Mouse (Mus musculus): ENCODE results near the gene Tnfaip1. TPM values are rescaled to one million over a fixed set of nuclear protein-coding genes. Genes with fewer than 3 reads are reported as not detected.

Tnfaip1 gene
- polyA plus RNA-seq, 1 experiment from 2014 or later = 76.0 TPM

- Histone ChIP-seq H3K9ac (ENCODE audit: low read depth, low read length) (no peak overlapping the region), H3K27ac (replicated peaks; ENCODE audit: low read depth, low read length) (no peak overlapping the region), H3K4me1 (ENCODE audit: control insufficient read depth, insufficient read depth, low read length) (peaks cover 12% of the 10 kb centered on the region; the same call in 1 of the 2 replicates), H3K9me3 (ENCODE audit: control insufficient read depth, low read length) (no peaks in the 10 kb centered on the region), H3K27me3 (replicated peaks; ENCODE audit: control insufficient read depth, insufficient read depth, low read length) (peaks cover 26% of the 10 kb centered on the region), H3K36me3 (ENCODE audit: control insufficient read depth, insufficient read depth, low read length) (no peaks in the 10 kb centered on the region), H3K4me3 (ENCODE audit: low read depth, low read length) (no peak overlapping the region), H3K4me2 (ENCODE audit: low read depth, low read length) (no peak overlapping the region)
- DNase-seq (ENCODE audit: low spot score) = no peak
- ATAC-seq (ENCODE audit: low read depth) = no peak
- whole genome bisulfite sequencing = 83% methylated on average over 9 of the region's 9 CpGs
Measured at GRCm38 (mm10) chr11:78500623-78501202, 35.4 kb downstream of the Tnfaip1 start.

GRCm38 (mm10) chr11:78499543-78499942 is 36.6 kb downstream of the Tnfaip1 start:
- Histone ChIP-seq H3K4me3 (ENCODE audit: low read depth, low read length) (no peak overlapping the region), H3K36me3 (ENCODE audit: control insufficient read depth, insufficient read depth, low read length) (no peaks in the 10 kb centered on the region), H3K9ac (ENCODE audit: low read depth, low read length) (no peak overlapping the region), H3K27me3 (replicated peaks; ENCODE audit: control insufficient read depth, insufficient read depth, low read length) (peaks cover 28% of the 10 kb centered on the region), H3K4me1 (ENCODE audit: control insufficient read depth, insufficient read depth, low read length) (peaks cover 12% of the 10 kb centered on the region; the same call in 1 of the 2 replicates), H3K27ac (replicated peaks; ENCODE audit: low read depth, low read length) (no peak overlapping the region), H3K9me3 (ENCODE audit: control insufficient read depth, low read length) (no peaks in the 10 kb centered on the region), H3K4me2 (ENCODE audit: low read depth, low read length) (no peak overlapping the region)
- no peak for ATAC-seq (ENCODE audit: low read depth)
- 44% methylated on average over 13 of the region's 16 CpGs for WGBS
- DNase-seq (ENCODE audit: low spot score) = no peak

GRCm38 (mm10) chr11:78499004-78499403 is 37.1 kb downstream of the Tnfaip1 start, which contains the start of gene Vtn:
Gene Vtn (plus strand): TSS chr11:78499091.
- no peak within 1 kb of the TSS; the same call in 1 of the 2 replicates for H3K27ac ChIP-seq (replicated peaks; ENCODE audit: low read depth, low read length)
- no peak for DNase-seq (ENCODE audit: low spot score)
- H3K4me1 ChIP-seq (ENCODE audit: control insufficient read depth, insufficient read depth, low read length) = peaks cover 12% of the 10 kb centered on the region; the same call in 1 of the 2 replicates
- peaks cover 28% of the 10 kb centered on the region for H3K27me3 ChIP-seq (replicated peaks; ENCODE audit: control insufficient read depth, insufficient read depth, low read length)
- 59% methylated on average over 7 of the region's 7 CpGs for WGBS
- peak within 1 kb of the TSS; percentile 50 for H3K4me3 ChIP-seq (ENCODE audit: low read depth, low read length)
- no peaks in the 10 kb centered on the region for H3K36me3 ChIP-seq (ENCODE audit: control insufficient read depth, insufficient read depth, low read length)
- peak within 1 kb of the TSS; percentile 97 for H3K4me2 ChIP-seq (ENCODE audit: low read depth, low read length)
- no peak for ATAC-seq (ENCODE audit: low read depth)
- peak within 1 kb of the TSS; percentile 60 for H3K9ac ChIP-seq (ENCODE audit: low read depth, low read length)
- no peaks in the 10 kb centered on the region for H3K9me3 ChIP-seq (ENCODE audit: control insufficient read depth, low read length)

- Histone ChIP-seq H3K4me2 (ENCODE audit: low read depth, low read length) (peak within 1 kb of the TSS; percentile 97), H3K36me3 (ENCODE audit: control insufficient read depth, insufficient read depth, low read length) (no peaks in the 10 kb centered on the region), H3K27ac (replicated peaks; ENCODE audit: low read depth, low read length) (peak within 1 kb of the TSS; percentile 10; the same call in 1 of the 2 replicates), H3K9me3 (ENCODE audit: control insufficient read depth, low read length) (no peaks in the 10 kb centered on the region), H3K27me3 (replicated peaks; ENCODE audit: control insufficient read depth, insufficient read depth, low read length) (peaks cover 28% of the 10 kb centered on the region), H3K4me3 (ENCODE audit: low read depth, low read length) (peak within 1 kb of the TSS; percentile 50), H3K4me1 (ENCODE audit: control insufficient read depth, insufficient read depth, low read length) (peaks cover 12% of the 10 kb centered on the region; the same call in 1 of the 2 replicates), H3K9ac (ENCODE audit: low read depth, low read length) (peak within 1 kb of the TSS; percentile 60)
- WGBS = 3% methylated on average over 31 of the region's 36 CpGs
- DNase-seq (ENCODE audit: low spot score) = peak; percentile 97
- ATAC-seq (ENCODE audit: low read depth) = peak; percentile 98
Measured at GRCm38 (mm10) chr11:78497544-78498522, 38.3 kb downstream of the Tnfaip1 start, which contains the start of gene Sarm1. Gene Sarm1 (minus strand): TSS chr11:78497754.

- WGBS = under 1% methylated on average over 42 of the region's 44 CpGs
- DNase-seq (ENCODE audit: low spot score) (peak; percentile 22), ATAC-seq (ENCODE audit: low read depth) (peak; percentile 50)
- Histone ChIP-seq H3K9me3 (ENCODE audit: control insufficient read depth, low read length) (no peaks in the 10 kb centered on the region), H3K27ac (replicated peaks; ENCODE audit: low read depth, low read length) (0 out of 2 replicates have a peak overlapping the region, but pooled peaks have one; percentile 10), H3K4me2 (ENCODE audit: low read depth, low read length) (peak overlapping the region; percentile 97), H3K36me3 (ENCODE audit: control insufficient read depth, insufficient read depth, low read length) (no peaks in the 10 kb centered on the region), H3K27me3 (replicated peaks; ENCODE audit: control insufficient read depth, insufficient read depth, low read length) (peaks cover 28% of the 10 kb centered on the region), H3K9ac (ENCODE audit: low read depth, low read length) (peak overlapping the region; percentile 60), H3K4me3 (ENCODE audit: low read depth, low read length) (peak overlapping the region; percentile 50), H3K4me1 (ENCODE audit: control insufficient read depth, insufficient read depth, low read length) (peaks cover 12% of the 10 kb centered on the region; the same call in 1 of the 2 replicates)
Measured at GRCm38 (mm10) chr11:78497071-78497541, 39.0 kb downstream of the Tnfaip1 start.

- DNase-seq (ENCODE audit: low spot score) = peak; percentile 69
- H3K4me1 ChIP-seq (ENCODE audit: control insufficient read depth, insufficient read depth, low read length) = peaks cover 12% of the 10 kb centered on the region; the same call in 1 of the 2 replicates
- no peak for ATAC-seq (ENCODE audit: low read depth)
- peaks cover 35% of the 10 kb centered on the region for H3K27me3 ChIP-seq (replicated peaks; ENCODE audit: control insufficient read depth, insufficient read depth, low read length)
- no peaks in the 10 kb centered on the region for H3K36me3 ChIP-seq (ENCODE audit: control insufficient read depth, insufficient read depth, low read length)
- H3K4me2 ChIP-seq (ENCODE audit: low read depth, low read length) = no peak overlapping the region
- no peak overlapping the region for H3K9ac ChIP-seq (ENCODE audit: low read depth, low read length)
- WGBS = 4% methylated on average over 6 of the region's 6 CpGs
- H3K27ac ChIP-seq (replicated peaks; ENCODE audit: low read depth, low read length) = no peak overlapping the region
- H3K4me3 ChIP-seq (ENCODE audit: low read depth, low read length) = no peak overlapping the region
- no peaks in the 10 kb centered on the region for H3K9me3 ChIP-seq (ENCODE audit: control insufficient read depth, low read length)
Measured at GRCm38 (mm10) chr11:78495904-78496303, 40.2 kb downstream of the Tnfaip1 start.

- WGBS = 12% methylated on average over 34 of the region's 48 CpGs
- no peaks in the 10 kb centered on the region for H3K4me1 ChIP-seq (ENCODE audit: control insufficient read depth, insufficient read depth, low read length)
- peaks cover 57% of the 10 kb centered on the region for H3K27me3 ChIP-seq (replicated peaks; ENCODE audit: control insufficient read depth, insufficient read depth, low read length)
- peak; percentile 63 for ATAC-seq (ENCODE audit: low read depth)
- no peak overlapping the region for H3K27ac ChIP-seq (replicated peaks; ENCODE audit: low read depth, low read length)
- H3K9ac ChIP-seq (ENCODE audit: low read depth, low read length) = 0 out of 2 replicates have a peak overlapping the region, but pooled peaks have one; percentile 10
- no peaks in the 10 kb centered on the region for H3K36me3 ChIP-seq (ENCODE audit: control insufficient read depth, insufficient read depth, low read length)
- H3K4me3 ChIP-seq (ENCODE audit: low read depth, low read length) = peak overlapping the region; percentile 28
- no peaks in the 10 kb centered on the region for H3K9me3 ChIP-seq (ENCODE audit: control insufficient read depth, low read length)
- peak; percentile 59 for DNase-seq (ENCODE audit: low spot score)
- H3K4me2 ChIP-seq (ENCODE audit: low read depth, low read length) = peak overlapping the region; percentile 49
Measured at GRCm38 (mm10) chr11:78490781-78491241, 45.3 kb downstream of the Tnfaip1 start.

- under 1% methylated on average over 8 of the region's 8 CpGs for WGBS
- no peak overlapping the region for H3K9ac ChIP-seq (ENCODE audit: low read depth, low read length)
- H3K4me2 ChIP-seq (ENCODE audit: low read depth, low read length) = no peak overlapping the region
- H3K27me3 ChIP-seq (replicated peaks; ENCODE audit: control insufficient read depth, insufficient read depth, low read length) = peaks cover 54% of the 10 kb centered on the region
- no peaks in the 10 kb centered on the region for H3K36me3 ChIP-seq (ENCODE audit: control insufficient read depth, insufficient read depth, low read length)
- ATAC-seq (ENCODE audit: low read depth) (no peak; the same call in 1 of the 2 replicates), DNase-seq (ENCODE audit: low spot score) (peak; percentile 40)
- H3K4me3 ChIP-seq (ENCODE audit: low read depth, low read length) = no peak overlapping the region
- H3K4me1 ChIP-seq (ENCODE audit: control insufficient read depth, insufficient read depth, low read length) = no peaks in the 10 kb centered on the region
- H3K27ac ChIP-seq (replicated peaks; ENCODE audit: low read depth, low read length) = no peak overlapping the region
- no peaks in the 10 kb centered on the region for H3K9me3 ChIP-seq (ENCODE audit: control insufficient read depth, low read length)
Measured at GRCm38 (mm10) chr11:78488168-78488567, 48.0 kb downstream of the Tnfaip1 start.

All from embryonic facial prominence, embryonic 14.5 days (tissue).